Mouse (Mus musculus) CH12.LX (cell line): ENCODE measurements at regions not wholly inside any gene's neighbourhood (a gene's known extent, or its start where the extent isn't known, plus 50 kb on each side); places are given as distances from the start of the nearest gene placed in this dataset.

Experiments
- BHLHE40 ChIP-seq: IDR thresholded peaks from 2 replicates; pipeline ENCODE4 v1.6.1; 2011; ENCODE audit warnings: mild to moderate bottlenecking, low read depth, low read length, improper control_type of control experiment
- CTCF ChIP-seq, 2 experiments: IDR thresholded peaks in 1 of 2; conservative IDR thresholded peaks in 1 of 2; 2 replicates each; pipeline ENCODE4 v1.5.1; 2011 to 2012; ENCODE audit warnings: low read depth in 2 of 2, low read length in 2 of 2, improper control_type of control experiment in 1 of 2, inconsistent platforms in 1 of 2, mild to moderate bottlenecking in 1 of 2, moderate library complexity in 1 of 2
- ETS1 ChIP-seq: conservative IDR thresholded peaks from 2 replicates; pipeline ENCODE4 v1.6.1; 2012; ENCODE audit warnings: low read depth, mild to moderate bottlenecking, inconsistent platforms, low read length, improper control_type of control experiment, moderate library complexity
- JUN ChIP-seq: IDR thresholded peaks from 2 replicates; pipeline ENCODE4 v1.6.1; 2011; ENCODE audit warnings: low read depth, mild to moderate bottlenecking, low read length, improper control_type of control experiment, moderate library complexity; ENCODE audit not compliant: insufficient read depth
- MAFK ChIP-seq: IDR thresholded peaks from 2 replicates; pipeline ENCODE4 v1.6.1; 2011; ENCODE audit warnings: low read length, improper control_type of control experiment; ENCODE audit not compliant: insufficient replicate concordance
- MAX ChIP-seq: IDR thresholded peaks from 2 replicates; pipeline ENCODE4 v1.6.1; 2011; ENCODE audit warnings: low read length, improper control_type of control experiment
- MEF2A ChIP-seq: IDR thresholded peaks from 2 replicates; pipeline ENCODE4 v1.6.1; 2014; ENCODE audit warnings: low read depth, mild to moderate bottlenecking, inconsistent platforms, low read length, improper control_type of control experiment, borderline replicate concordance
- NELFE ChIP-seq: IDR thresholded peaks from 2 replicates; pipeline ENCODE4 v1.6.1; 2011; ENCODE audit warnings: low read depth, low read length, improper control_type of control experiment
- PAX5 ChIP-seq: IDR thresholded peaks from 2 replicates; pipeline ENCODE4 v1.6.1; 2012; ENCODE audit warnings: low read length, inconsistent platforms, mixed read lengths
- POLR2A ChIP-seq: IDR thresholded peaks from 2 replicates; pipeline ENCODE4 v1.6.1; 2011; ENCODE audit warnings: low read depth, mild to moderate bottlenecking, improper control_type of control experiment, low read length
- SMC3 ChIP-seq: IDR thresholded peaks from 2 replicates; pipeline ENCODE4 v1.6.1; 2011; ENCODE audit warnings: low read depth, low read length, improper control_type of control experiment
- USF1 ChIP-seq: IDR thresholded peaks from 2 replicates; pipeline ENCODE4 v1.6.1; 2014; ENCODE audit warnings: low read depth, mild to moderate bottlenecking, inconsistent platforms, low read length, improper control_type of control experiment
- USF2 ChIP-seq: conservative IDR thresholded peaks from 2 replicates; pipeline ENCODE4 v1.6.1; 2011; ENCODE audit warnings: low read depth, low read length, improper control_type of control experiment

DNA sequence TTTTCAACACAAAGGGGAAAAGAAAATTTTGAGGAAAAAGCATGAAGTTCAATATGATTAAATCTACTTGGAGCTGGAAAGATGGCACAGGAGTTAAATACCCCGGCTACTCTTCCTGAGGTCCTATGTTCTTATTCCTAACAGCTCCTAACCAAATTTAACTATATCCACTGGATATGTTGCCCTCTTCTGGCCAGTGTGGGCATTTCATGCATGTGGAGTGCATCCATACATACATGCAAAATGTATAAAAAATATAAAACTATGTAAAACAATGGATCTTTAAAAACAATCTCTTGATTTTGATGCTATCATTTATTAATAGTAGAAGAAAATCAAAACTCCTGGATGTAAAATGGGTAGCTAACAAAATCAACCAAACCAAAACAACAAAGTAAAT lies 52.1 kb upstream of the Ano5 start:
- no peak for TF ChIP-seq MAFK
- TF ChIP-seq ETS1: no peak
- no peak for TF ChIP-seq JUN
- TF ChIP-seq SMC3: no peak
- no peak for TF ChIP-seq POLR2A
- TF ChIP-seq PAX5: no peak
- no peak for TF ChIP-seq MAX
- TF ChIP-seq BHLHE40: no peak
- no peak for TF ChIP-seq USF2
- no peak for TF ChIP-seq CTCF (conservative IDR thresholded peaks at IDR 0.05 in 1 of 2, IDR thresholded peaks at IDR 0.05 in 1 of 2; ENCODE audit: low read depth in 2 of 2, low read length in 2 of 2)
- no peak for TF ChIP-seq NELFE
- TF ChIP-seq MEF2A: no peak
- TF ChIP-seq USF1: no peak
